Mouse (Mus musculus) liver, embryonic 12.5 days (tissue): ENCODE results near the gene Parvg. TPM values are rescaled to one million over a fixed set of nuclear protein-coding genes. Genes with fewer than 3 reads are reported as not detected.

Experiments
- polyA plus RNA-seq: library from polyadenylated mRNA; unstranded; fragments of >200 nt; fragmentation: Nextera tagmentation; extraction: Ambion mirVana; gene quantifications from 2 replicates; pipeline ENCODE4 v1.2.1, GENCODE M21; 2016

Gene Parvg
- polyA plus RNA-seq, 1 experiment from 2014 or later: 9.7 TPM

Other genes starting within 250 kb of the Parvg start
- gene Sult4a1, start 218.3 kb upstream of the Parvg start, polyA plus RNA-seq: 0.14 and 0.18 TPM in 2 replicates
- gene Pnpla5, start 200.9 kb upstream of the Parvg start, polyA plus RNA-seq: 0.07 TPM in 1 of 2 replicates, not detected in the other
- 1.4 and 1.5 TPM in 2 replicates for gene Pnpla3, start 156.2 kb upstream of the Parvg start, polyA plus RNA-seq
- 110 and 112 TPM in 2 replicates for gene Samm50, start 131.8 kb upstream of the Parvg start, polyA plus RNA-seq
- gene Parvb, start 92.0 kb upstream of the Parvg start, polyA plus RNA-seq: 7.5 and 10.0 TPM in 2 replicates
- gene Shisal1, start 123.1 kb downstream of the Parvg start, polyA plus RNA-seq: 0.14 and 0.22 TPM in 2 replicates
- 2.1 and 2.6 TPM in 2 replicates for gene Rtl6, start 233.8 kb downstream of the Parvg start, polyA plus RNA-seq